Mouse (Mus musculus) frontal cortex, postnatal 10 days (tissue): ENCODE results near the gene Hoxc12.

ENCODE experiments used
- DNase-seq, 2 experiments: peaks; one replicate each; pipeline ENCODE4 v3.0.0; 2022; ENCODE audit warnings: low spot score in 2 of 2, mixed read lengths in 1 of 2

Gene Hoxc12

DNA sequence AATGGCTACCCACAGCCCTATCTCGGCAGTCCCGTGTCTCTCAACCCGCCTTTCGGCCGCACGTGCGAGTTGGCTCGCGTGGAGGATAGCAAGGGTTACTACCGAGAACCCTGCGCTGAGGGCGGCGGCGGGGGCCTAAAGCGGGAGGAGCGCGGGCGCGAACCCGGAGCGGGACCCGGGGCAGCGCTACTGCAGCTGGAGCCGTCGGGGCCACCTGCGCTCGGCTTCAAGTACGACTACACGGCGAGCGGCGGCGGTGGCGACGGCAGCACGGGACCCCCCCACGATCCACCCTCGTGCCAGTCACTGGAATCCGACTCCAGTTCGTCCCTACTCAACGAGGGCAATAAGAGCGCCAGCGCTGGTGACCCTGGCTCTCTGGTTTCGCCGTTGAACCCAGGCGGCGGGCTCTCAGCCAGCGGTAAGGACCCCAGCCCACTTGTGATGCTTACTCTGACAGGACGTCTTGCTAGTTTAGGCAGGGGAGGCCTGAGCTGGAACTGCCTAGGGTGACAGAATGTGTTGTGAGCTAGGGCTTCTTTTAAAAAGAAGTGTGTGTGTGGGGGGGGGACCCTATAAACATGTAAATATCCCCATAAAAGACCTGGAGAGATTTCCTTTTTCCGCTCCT, 594 bp downstream of the Hoxc12 start:
- no peak for DNase-seq

DNA sequence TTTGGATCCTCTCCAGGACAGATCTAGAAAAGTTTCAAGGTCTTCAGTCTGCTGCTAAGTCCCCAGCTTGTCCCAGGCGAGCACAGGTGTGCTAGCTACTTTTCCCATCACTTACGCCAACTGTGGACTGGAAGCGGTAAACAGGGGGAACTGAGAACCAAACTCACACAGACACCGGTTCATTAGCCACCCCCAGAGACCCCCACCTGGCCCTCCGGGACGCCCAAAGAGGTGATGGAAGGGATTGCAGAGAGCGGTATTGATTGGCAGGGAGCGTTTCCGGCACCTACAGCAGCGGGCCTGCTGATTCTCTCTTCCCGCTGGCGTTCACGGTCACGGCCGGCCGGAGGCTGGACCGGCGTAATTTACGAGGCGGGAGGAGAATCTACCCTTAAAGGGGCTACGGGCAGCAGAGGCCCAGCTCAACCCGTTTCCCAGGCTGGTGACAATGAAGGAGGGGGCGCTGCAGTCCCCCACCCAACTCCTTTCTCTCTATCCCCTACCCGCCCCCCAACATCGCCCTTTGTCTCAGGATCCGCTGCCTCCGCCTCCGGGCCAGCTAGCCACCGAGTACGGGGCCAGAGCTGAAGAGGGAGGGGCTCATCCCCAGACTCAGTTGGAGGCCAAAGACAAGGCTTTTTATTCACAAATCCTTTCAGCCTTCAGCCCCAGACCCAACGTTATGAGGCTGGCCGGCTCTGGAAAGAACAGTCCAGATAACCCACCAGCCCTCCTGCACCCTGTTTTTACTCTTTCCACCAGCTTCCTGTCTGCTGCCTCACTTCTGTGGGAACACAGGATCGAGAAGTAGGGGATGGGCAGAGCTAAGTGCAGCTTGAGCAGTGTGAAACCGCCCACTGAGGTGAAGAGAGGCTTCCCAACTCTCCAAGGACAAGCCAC, 2.9 kb downstream of the Hoxc12 start:
- DNase-seq: no peak

DNA sequence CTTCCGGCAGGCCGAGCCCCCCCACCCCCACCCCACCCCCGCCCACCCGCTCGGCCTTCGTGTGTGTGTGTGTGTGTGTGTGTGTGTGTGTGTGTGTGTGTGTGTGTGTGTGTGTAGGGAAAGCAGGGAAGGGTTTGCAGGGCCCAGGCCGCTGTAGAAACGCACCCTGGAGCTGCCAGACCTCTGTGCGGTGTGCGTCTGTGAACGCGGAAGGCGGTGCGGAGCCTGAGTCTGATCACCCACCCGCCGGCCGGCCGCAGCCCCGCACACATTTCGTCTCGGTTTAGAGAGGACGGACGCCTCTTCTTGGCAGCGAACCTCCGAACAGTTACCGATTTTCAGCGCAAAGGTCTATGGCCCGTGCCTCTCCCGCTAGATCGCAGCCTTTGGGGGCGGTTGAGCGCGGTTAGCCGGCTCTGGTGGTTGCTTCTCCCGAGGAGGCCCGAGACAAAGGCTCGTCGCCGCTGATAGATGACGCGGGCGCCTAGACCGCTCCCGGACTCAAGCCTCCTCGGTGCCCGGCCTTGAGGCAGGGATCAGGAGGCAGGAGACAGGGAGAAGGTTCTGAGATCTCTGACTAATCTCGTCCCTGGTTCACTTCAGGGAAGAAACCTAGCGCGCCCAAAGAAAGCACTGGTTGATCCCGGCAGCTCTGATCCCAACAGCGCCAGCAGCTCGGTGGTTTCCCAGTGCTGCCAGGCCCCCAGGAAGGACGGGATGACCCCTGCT, 6.3 kb downstream of the Hoxc12 start:
- DNase-seq: no peak

DNA sequence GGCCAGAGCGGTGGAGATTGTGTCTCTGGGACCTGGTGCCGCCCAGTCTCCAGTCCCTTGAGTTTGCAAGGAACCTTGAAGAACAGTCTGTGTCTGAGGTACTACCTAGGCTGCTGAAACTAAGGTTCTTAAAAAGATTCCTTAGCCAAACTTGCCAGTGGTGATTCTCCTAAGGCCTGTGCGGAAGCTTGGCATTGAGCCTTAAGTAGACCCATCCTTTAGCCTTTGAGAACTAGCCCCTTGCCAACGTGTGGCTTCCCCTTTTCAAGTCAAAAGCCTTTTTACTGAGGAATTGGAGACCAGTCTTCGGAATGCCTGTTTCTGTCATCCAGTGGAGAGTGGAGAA, 6.9 kb downstream of the Hoxc12 start:
- no peak for DNase-seq

DNA sequence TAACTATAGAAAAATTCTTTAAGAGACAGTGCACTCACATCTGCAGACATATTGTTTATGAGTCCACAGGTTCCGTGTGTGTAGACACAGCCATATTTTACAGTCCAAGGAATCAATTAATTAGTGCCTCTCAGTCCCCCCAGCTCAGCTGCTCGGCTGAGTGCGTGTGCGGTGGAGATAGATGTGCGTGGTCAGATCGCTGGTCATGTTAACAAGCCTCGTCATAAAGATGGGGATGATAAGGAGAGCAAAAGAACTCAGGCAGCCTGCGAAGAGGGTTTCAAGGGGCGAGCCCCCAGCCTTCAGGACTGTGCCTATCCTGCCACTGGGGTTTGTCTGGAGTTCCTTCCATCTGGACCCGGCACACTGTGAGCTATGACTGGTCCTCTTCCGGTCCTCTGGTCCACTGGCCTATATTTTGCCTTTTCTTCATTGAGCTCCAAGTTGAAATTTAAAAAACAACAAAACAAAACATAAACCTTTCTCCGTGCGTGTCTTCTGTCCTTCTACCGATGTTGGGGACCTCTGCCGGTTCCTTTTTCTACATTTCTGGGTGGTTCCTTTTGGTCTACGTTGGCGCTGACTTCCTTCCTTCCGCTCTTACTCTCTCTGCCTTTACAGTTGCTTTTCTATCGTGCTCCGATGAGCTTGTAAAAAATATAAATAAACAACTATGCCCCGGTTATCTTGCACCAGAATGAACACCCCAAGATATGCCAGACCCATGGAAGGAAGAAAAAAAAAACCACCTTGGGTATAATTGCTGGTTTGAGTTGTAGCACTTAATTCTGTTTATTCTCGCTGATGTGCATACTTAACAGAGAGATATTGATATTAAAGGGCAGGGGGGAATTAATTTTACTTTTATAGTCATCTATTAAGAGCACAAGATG, 8.9 kb downstream of the Hoxc12 start:
- DNase-seq: no peak

DNA sequence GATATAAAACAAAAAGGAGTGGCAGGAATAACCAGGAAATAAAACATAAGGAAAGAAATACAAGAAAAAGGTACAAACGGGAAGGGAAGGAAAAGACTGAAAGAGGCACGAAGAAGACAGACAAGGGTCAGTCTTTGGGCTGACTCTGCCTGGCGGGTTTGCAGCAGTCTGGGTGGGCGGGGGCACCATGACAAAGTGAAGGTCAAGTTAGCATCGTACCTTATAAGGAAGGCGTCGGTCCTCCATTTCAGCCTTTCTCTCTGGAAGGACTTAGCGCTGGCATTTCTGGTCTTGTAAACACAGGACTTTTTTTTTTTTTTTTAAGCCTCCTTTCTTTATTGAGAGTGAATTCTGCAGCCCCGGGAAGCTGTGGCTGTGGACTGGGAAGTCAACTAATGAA, 10.7 kb downstream of the Hoxc12 start:
- DNase-seq: no peak

DNA sequence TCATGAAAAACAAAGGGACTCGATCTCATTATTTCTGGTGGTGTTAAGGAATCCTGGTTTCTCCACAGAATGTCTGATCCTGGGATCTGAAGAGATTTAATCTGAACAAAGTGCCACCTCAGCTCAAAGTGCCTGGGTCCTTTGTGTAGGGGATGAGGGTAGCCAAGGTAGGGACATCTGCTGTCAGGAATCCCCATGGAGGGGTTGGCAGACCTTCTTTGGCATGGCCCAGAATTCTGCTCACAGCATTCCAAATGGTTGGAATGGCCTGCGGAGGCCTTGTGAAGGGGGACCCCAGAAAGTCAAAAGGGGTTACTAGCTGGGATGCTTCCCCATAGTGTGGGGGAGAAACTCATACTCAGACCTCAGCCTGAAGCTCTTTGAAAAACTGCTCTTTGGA, 12.3 kb downstream of the Hoxc12 start:
- no peak for DNase-seq

DNA sequence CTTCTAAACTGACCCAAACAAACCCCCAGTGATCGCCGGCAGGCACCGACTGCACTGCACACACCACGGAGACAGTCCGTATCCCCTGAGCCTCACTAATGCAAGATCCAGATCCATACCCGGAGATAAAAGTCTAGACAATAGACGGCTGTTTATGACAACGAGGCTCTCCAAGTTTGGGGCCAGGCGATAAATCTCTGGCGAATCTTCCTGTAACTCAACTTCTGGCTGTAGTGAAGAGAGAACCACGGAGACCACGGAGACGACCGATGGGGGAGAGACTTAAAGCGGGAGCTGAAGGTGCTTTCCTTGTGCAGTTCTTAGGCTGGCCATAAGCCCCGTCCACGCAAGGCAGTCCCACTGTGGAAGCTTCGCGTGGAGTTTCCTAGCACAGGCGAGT, 13.1 kb downstream of the Hoxc12 start:
- DNase-seq: no peak

DNA sequence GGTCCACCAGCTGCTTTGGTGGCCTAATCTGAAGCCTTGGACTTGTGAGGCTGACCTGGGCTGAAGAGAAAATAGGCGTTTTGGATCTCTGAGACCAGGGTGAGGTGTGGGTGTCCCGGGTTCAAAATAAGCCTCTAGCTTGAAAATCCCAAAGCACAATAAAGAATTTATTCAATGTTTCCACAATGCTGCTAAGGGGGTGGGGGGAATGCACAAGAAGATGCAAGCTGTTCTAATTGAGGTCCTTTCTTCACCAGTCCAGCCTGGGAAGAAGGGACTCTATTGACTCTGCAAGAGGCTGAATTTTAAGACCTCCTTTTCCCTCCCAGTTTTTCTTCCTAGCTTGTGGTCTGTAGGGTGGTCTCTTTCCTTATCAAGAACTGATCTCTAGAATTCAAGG, 14.3 kb downstream of the Hoxc12 start:
- no peak for DNase-seq

DNA sequence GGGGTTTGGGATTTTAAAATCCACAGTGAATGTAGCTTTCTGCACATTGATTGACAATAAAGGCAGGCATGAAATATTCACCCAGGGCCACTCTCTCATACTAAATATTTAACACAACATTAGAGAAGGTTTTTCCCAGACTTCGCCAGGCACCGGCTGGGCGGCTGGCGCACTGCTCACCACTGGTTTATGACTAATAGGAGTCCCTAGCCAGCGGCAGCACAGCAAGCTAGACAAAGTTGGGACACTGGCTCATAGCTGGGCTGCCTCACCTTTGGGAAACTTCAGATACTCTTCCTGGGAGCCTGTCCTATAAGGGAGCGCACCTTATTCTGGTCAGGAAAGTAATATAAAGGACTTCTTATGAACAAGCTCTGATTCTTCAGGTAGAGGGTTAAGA, 17.0 kb downstream of the Hoxc12 start:
- no peak for DNase-seq

DNA sequence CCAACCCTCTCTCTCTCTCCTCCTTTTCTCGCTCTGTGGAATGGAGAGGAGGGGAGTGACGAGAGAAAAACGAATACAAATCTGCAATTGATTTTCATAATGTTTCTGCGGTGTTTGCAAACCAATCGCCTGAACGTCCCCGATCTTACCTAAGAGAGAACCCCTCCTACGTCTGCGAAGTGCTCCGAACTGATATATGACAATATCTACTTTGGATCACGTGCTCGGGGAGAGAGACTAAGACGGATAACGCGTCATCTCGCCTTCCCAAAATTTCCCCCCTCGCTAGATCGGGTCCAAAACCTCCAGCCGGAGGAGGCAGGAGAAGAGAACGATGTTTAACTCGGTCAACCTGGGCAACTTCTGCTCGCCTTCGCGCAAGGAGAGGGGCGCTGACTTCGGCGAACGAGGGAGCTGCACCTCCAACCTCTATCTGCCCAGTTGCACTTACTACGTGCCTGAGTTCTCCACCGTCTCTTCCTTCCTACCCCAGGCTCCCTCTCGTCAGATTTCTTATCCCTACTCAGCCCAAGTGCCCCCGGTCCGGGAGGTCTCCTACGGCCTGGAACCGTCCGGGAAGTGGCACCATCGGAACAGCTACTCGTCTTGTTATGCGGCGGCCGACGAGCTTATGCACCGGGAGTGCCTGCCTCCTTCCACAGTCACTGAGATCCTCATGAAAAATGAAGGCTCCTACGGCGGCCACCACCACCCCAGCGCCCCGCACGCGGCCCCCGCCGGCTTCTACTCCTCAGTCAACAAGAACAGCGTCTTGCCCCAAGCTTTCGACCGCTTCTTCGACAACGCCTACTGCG, 17.8 kb downstream of the Hoxc12 start, which contains the start of gene Hoxc11:
Gene Hoxc11 (plus strand): TSS at position 236 of the 815 bp plus-strand sequence.
- no peak for DNase-seq

DNA sequence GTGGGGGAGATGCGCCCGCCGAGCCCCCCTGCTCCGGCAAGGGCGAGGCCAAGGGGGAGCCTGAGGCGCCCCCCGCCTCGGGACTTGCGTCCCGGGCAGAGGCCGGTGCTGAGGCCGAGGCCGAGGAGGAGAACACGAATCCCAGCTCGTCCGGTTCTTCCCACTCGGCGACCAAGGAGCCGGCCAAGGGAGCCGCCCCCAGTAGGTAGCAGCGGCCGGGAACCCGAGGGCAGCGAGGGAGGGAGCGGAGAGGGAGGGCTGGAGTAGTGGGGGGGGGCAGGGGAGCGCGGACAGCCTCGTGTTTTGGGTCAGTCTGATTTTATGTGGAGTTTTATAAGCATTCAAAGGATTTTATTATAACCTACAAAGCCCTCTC, 18.4 kb downstream of the Hoxc12 start:
- no peak for DNase-seq

DNA sequence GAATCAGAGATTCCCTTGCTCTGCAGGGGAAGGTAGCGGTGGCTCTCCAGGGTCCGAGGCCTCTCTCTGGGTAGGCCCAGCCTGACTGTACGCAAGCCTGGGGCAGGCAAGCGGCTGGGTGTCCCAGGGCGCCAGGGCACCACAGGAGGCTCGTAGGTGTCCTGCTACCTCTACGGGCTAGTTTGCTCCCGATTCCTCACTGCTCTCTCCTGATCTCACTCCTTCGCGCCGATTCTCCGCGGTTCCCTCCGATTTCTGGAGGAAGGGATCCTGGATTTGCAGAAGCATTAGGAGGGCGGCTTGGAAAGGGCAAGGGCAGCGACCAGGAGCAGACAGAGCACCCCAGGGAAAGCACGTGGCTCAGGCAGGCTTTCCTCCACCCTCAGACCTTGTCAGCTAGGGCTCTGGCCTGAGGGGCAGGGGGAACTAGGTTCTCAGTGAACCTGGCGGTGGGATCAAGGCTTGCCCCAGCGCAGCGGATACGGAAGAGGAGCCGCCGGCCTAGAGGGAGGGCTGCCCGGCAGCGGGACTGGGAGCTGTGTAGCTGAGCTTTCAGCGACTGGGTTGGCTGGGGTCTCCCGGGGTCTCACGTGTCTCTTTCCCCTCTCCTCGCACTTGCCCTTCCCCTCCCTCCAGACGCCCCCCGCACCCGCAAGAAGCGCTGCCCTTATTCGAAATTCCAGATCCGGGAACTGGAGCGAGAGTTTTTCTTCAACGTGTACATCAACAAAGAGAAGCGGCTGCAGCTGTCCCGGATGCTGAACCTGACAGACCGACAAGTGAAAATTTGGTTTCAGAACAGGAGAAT, 19.5 kb downstream of the Hoxc12 start:
- no peak for DNase-seq

DNA sequence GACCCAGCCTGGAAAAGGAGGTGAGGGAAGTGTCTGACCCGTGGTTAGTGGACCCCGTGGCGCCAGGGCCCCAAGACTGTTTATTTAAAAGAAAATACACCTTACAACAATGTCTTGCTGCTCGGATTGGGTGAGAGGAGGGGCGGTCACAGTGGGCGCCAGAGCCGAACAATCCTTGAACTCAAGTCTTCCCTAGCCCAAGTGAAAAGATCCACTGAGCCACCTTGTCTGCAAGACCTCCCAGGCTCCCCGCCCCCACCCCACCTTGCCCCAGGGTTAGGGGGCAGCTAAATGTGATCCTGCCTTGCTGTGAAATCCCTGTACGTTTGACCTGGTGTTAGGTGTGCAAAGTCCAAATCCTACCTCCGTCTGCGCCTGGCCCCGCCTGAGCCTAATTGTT, 20.3 kb downstream of the Hoxc12 start:
- no peak for DNase-seq

DNA sequence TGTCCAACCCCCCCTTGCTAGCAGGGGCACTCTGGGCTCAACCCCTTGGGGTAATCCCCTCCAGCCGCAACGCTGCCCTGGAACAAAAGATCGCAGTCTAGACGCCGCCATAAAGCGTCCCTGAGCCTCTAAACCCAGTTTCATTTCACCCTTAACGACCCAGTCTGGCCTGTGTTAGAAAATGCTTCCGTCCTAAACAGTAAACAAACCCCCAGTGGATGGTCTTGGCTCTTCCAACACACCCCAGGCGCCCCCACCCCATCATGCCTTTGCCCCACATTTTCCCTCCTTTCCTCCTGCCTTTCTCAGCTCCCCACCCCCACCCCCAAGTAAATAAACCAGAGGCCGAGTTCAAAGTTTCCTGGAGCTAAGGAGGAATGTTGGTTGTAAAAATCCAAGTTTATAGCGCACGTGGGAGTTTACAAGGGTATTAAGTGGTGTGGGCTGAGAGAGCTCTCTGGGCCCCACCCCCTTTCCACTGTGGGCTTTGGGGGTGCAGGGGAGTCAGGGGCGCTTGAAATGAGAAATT, 23.2 kb downstream of the Hoxc12 start:
- no peak for DNase-seq

DNA sequence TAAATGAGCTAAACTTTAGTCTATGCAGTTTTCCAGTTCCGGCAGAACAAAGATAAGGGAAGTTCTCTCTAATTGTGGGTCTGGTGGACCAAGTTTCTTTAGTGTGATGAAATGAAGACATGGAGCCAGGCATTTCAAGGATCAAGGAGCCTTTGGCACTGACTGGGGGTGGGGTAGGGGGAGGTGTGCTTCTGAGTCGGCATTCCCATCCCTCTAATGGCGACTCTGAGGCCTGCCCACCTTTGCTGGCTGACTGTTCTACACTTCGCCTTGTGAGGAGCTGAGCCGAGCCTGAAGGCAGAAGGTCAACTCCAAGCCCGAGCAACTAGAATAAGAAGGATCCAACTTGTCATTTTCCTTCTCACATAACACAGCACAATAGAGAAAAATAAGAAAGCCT, 25.2 kb downstream of the Hoxc12 start:
- DNase-seq: no peak

DNA sequence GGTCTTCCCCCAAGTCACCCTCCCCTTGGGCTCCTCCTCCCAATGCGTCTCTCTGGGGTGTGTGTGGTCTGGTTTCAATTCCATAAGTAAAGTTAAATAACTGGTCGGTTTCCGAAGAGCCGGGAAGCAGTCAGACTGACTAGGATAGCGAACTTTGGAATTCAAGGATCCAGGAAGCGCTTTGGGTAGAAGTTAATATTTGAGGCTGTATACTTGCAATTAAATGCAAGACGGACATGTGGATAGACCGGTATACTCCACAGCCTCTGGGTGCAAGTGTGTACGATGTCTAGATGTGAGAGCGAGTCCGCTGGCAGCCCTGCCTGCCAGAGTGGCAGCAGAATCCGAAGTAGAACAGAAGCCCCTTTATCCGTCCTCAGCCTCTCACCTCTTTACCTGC, 25.9 kb downstream of the Hoxc12 start:
- no peak for DNase-seq

DNA sequence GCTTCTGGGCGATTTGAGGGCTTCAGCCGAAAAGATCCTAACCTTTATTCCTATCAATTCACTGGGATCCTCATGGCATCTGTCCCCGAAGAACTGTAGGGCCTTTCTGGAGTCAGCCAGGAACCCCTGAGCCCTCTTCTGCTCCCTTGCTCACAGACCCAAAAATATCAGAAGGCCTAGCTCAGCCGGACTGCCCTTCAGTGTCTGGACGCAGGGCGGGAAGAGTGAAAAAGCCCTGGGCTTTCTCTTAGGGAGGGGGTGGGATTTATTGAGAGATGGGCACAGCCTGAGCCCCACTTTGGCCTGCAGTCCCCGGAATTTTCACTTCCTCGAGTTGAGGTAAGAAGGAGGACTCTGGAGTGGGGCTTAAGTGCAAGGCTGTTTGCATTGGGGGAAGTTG, 26.7 kb downstream of the Hoxc12 start:
- DNase-seq: no peak

DNA sequence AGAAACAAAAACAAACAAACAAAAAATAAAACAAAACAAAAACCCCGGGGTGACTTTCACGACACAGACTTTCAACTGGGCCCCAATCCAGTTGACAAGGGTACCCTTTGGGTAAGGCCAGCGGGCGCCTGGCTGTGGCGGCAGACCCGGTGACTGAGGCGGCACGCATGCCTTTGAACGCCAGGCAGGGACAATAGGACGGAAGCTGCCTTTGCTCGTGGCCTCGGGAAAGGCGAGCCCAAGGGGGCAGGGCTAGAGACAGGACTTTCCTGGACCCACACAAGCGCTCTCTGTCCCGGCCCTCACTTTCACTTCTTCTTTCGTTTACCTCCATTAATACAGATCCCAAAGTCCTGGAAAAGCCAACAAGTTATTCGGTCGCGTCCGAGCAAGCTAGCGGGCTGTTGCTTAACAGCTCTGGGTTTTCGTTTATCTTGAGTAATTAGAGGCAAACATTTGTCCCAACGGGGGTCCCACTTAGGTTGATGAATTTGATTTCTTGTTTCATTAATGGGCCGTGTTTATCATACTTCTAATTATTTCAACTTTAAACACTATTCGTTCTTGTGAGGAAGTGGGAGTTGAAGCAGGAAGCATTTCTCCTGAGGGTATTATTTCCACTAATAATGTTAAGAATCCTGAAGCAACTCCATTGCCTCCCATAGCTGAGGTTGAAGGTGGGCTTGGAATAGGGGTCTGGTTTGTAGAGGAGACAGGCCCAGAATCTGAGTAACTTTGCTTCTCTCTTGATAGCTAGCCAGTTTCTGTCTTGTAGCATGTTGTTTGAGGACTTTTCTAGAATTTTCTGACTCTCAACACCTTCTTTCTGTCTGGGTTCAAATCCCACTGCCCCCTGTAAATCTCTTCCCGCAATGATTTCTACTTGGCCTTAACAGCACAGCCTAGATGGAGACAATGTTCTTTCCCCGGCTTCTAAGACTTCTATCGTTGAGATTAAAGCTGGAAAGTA, 27.4 kb downstream of the Hoxc12 start:
- no peak for DNase-seq
